Mouse (Mus musculus) urinary bladder, adult 18-20 months (tissue): ENCODE results near the gene Tmbim7.
A peak's percentile ranks its signal among the peaks of the same experiment; 100 is the strongest.
"Not testable (repeated sequence)": the region's sequence is repeated elsewhere in the genome, so short reads cannot be mapped to it uniquely, and the experiment has no call there.

Experiments
- DNase-seq, 2 experiments: peaks; one replicate each; pipeline ENCODE4 v3.0.0; 2022; ENCODE audit warnings: low spot score in 2 of 2, mixed read lengths in 2 of 2

Tmbim7 gene

GRCm38 (mm10) chr5:3650881-3651280 is at the start of gene Tmbim7:
Gene Tmbim7, plus strand, starts transcription at chr5:3651181.
- DNase-seq = no peak

GRCm38 (mm10) chr5:3607114-3607513 is 43.9 kb upstream of the Tmbim7 start:
- DNase-seq = no peak

GRCm38 (mm10) chr5:3609241-3609640 is 41.7 kb upstream of the Tmbim7 start:
- DNase-seq = no peak

- DNase-seq = not testable (repeated sequence)
Measured at GRCm38 (mm10) chr5:3611835-3612234, 39.1 kb upstream of the Tmbim7 start.

GRCm38 (mm10) chr5:3620486-3620885 is 30.5 kb upstream of the Tmbim7 start:
- DNase-seq = no peak

- DNase-seq = no peak
Measured at GRCm38 (mm10) chr5:3630055-3630454, 20.9 kb upstream of the Tmbim7 start.

GRCm38 (mm10) chr5:3631512-3632271 is 19.3 kb upstream of the Tmbim7 start:
- DNase-seq = no peak

- no peak for DNase-seq
Measured at GRCm38 (mm10) chr5:3632285-3632684, 18.7 kb upstream of the Tmbim7 start.

GRCm38 (mm10) chr5:3633315-3633714 is 17.7 kb upstream of the Tmbim7 start:
- no peak for DNase-seq

- no peak for DNase-seq
Measured at GRCm38 (mm10) chr5:3633951-3634350, 17.0 kb upstream of the Tmbim7 start.

GRCm38 (mm10) chr5:3635286-3635685 is 15.7 kb upstream of the Tmbim7 start:
- no peak for DNase-seq

GRCm38 (mm10) chr5:3644621-3645020 is 6.4 kb upstream of the Tmbim7 start:
- no peak for DNase-seq

- no peak for DNase-seq
Measured at GRCm38 (mm10) chr5:3645326-3645725, 5.7 kb upstream of the Tmbim7 start.

GRCm38 (mm10) chr5:3646539-3646938 is 4.4 kb upstream of the Tmbim7 start:
- no peak for DNase-seq

GRCm38 (mm10) chr5:3646991-3647707 is 3.8 kb upstream of the Tmbim7 start:
- DNase-seq = peak in 1 of 2 experiments; percentile 63

- DNase-seq = peak in 1 of 2 experiments; percentile 75
Measured at GRCm38 (mm10) chr5:3647708-3648121, 3.3 kb upstream of the Tmbim7 start.

- DNase-seq = no peak
Measured at GRCm38 (mm10) chr5:3648206-3648848, 2.7 kb upstream of the Tmbim7 start.

GRCm38 (mm10) chr5:3648849-3649210 is 2.2 kb upstream of the Tmbim7 start:
- no peak for DNase-seq

- no peak for DNase-seq
Measured at GRCm38 (mm10) chr5:3651621-3652020, 640 bp downstream of the Tmbim7 start.

GRCm38 (mm10) chr5:3652903-3653575 is 2.1 kb downstream of the Tmbim7 start:
- DNase-seq = not testable (repeated sequence)

- DNase-seq = no peak
Measured at GRCm38 (mm10) chr5:3653801-3654200, 2.8 kb downstream of the Tmbim7 start.

GRCm38 (mm10) chr5:3657085-3657484 is 6.1 kb downstream of the Tmbim7 start, which contains the start of gene Gatad1:
Gene Gatad1, minus strand, starts transcription at chr5:3657185.
- DNase-seq = no peak
